Mouse (Mus musculus): ENCODE measurements around the gene Irf9. TPM values are rescaled to one million over a fixed set of nuclear protein-coding genes. Genes with fewer than 3 reads are reported as not detected.

Gene Irf9
- polyA plus RNA-seq, 1 experiment: 20.3 TPM

GRCm38 (mm10) chr14:55591331-55591891 is 12.0 kb upstream of the Irf9 start, which contains the start of gene Rnf31:
TSS of gene Rnf31 (plus strand) at chr14:55591708.
- no peaks in the 10 kb centered on the region for H3K27me3 ChIP-seq (ENCODE audit: control insufficient read depth, insufficient read depth, low read length)
- H3K4me3 ChIP-seq (replicated peaks; ENCODE audit: insufficient read depth, low read depth, low read length): peak within 1 kb of the TSS; percentile 89
- H3K4me1 ChIP-seq (ENCODE audit: control insufficient read depth, insufficient read depth, low read length): no peaks in the 10 kb centered on the region
- H3K27ac ChIP-seq (ENCODE audit: insufficient read depth, low read length): peak within 1 kb of the TSS; percentile 70
- TF ChIP-seq POLR2A (IDR thresholded peaks at IDR 0.05; ENCODE audit: borderline replicate concordance, insufficient read depth, low read length) (peak; percentile 72), CTCF (IDR thresholded peaks at IDR 0.05; ENCODE audit: borderline replicate concordance, insufficient read depth, low read depth, low read length) (no peak)
- WGBS: under 1% methylated on average over 33 of the region's 33 CpGs
- peak; percentile 92 to 96 for DNase-seq

DNA sequence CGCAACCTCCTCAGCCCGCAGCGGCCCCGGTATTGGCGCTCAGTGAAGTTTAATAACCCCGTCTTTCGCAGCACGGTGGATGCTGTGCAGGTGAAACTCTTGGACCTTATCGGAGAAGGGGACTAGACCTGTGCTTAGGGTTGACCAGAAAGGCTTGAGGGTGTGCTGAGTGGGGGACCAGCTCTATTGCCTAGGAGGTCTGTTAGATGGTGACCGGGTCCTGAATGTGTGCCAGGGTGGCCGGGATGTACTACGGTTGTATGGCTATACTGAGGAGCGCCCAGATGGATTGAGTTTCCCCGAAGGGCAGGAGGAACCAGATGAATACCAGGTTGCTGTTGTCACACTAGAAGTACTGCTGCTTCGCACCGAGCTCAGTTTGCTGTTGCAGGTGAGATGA is 11.1 kb upstream of the Irf9 start:
- Histone ChIP-seq H3K4me1 (ENCODE audit: control insufficient read depth, insufficient read depth, low read length) (no peaks in the 10 kb centered on the region), H3K27me3 (ENCODE audit: control insufficient read depth, insufficient read depth, low read length) (no peaks in the 10 kb centered on the region), H3K27ac (ENCODE audit: insufficient read depth, low read length) (no peak overlapping the region), H3K4me3 (replicated peaks; ENCODE audit: insufficient read depth, low read depth, low read length) (peak overlapping the region; percentile 89)
- 2% methylated on average over 16 of the region's 16 CpGs for WGBS
- TF ChIP-seq POLR2A (IDR thresholded peaks at IDR 0.05; ENCODE audit: borderline replicate concordance, insufficient read depth, low read length) (no peak), CTCF (IDR thresholded peaks at IDR 0.05; ENCODE audit: borderline replicate concordance, insufficient read depth, low read depth, low read length) (no peak)
- peak; percentile 37 to 42 for DNase-seq

DNA sequence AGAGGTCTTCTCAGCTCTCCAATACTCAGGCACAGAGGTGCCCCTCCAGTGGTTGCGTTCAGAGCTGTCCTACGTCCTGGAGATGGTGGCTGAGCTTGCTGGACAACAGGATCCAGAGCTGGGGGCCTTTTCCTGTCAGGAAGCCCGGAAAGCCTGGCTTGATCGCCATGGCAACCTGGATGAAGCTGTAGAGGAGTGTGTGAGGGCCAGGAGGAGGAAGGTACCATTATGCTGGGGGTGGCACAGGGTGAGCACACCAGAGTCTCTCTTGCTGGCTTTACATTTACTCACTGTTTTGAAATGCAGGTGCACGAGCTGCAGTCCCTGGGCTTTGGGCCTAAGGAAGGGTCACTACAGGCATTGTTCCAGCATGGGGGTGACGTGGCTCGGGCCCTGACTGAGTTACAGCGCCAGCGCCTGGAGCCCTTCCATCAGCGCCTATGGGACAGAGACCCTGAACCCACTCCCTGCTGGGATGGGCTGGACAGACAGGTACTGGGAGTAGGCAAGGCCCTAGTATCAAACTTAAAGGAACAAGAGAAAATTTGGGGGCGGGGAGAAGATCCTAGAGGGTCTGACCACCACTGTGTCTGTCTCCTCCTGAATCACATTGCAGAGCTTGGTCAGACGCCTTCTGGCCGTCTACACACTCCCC is 7.2 kb upstream of the Irf9 start:
- H3K4me1 ChIP-seq (ENCODE audit: control insufficient read depth, insufficient read depth, low read length): no peaks in the 10 kb centered on the region
- no peaks in the 10 kb centered on the region for H3K27me3 ChIP-seq (ENCODE audit: control insufficient read depth, insufficient read depth, low read length)
- TF ChIP-seq POLR2A (IDR thresholded peaks at IDR 0.05; ENCODE audit: borderline replicate concordance, insufficient read depth, low read length): no peak
- TF ChIP-seq CTCF (IDR thresholded peaks at IDR 0.05; ENCODE audit: borderline replicate concordance, insufficient read depth, low read depth, low read length): no peak
- no peak overlapping the region for H3K4me3 ChIP-seq (replicated peaks; ENCODE audit: insufficient read depth, low read depth, low read length)
- DNase-seq: no peak
- WGBS: 39% methylated on average over 13 of the region's 13 CpGs
- no peak overlapping the region for H3K27ac ChIP-seq (ENCODE audit: insufficient read depth, low read length)

DNA sequence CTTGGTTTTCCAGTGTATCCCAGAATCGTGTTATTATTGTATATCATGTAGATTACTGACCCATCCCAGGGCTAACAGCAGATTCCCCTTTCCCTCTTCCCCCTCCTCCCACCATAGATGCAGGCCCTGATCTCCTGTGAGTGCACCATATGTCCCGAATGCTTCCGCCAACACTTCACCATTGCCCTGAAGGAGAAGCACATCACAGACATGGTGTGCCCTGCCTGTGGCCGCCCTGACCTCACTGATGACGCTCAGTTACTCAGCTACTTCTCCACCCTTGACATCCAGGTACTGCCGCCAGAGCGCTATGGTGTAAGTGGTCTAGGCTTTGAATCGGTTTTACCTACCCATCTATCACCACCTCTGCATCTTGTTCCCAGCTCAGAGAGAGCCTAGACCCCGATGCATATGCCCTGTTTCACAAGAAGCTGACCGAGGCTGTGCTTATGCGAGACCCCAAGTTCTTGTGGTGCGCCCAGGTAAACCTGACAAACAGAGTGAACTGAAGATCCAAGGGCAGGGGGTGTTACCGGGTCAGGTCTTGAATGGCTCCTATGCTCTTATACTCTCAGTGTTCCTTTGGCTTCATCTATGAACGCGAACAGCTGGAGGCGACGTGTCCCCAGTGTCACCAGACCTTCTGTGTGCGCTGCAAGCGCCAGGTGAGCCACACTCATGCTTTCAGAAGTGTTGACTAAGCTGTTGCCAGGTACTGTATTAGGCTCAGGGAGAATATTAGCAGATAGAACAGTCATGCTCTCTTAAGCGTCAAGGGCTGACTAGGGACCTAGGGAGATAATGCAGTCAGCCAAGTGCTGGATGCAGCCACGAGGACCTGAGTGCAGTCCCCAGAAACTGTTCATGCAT is 4.6 kb upstream of the Irf9 start:
- TF ChIP-seq POLR2A (IDR thresholded peaks at IDR 0.05; ENCODE audit: borderline replicate concordance, insufficient read depth, low read length): no peak
- no peak for TF ChIP-seq CTCF (IDR thresholded peaks at IDR 0.05; ENCODE audit: borderline replicate concordance, insufficient read depth, low read depth, low read length)
- no peak overlapping the region for H3K27ac ChIP-seq (ENCODE audit: insufficient read depth, low read length)
- 88% methylated on average over 21 of the region's 21 CpGs for WGBS
- H3K27me3 ChIP-seq (ENCODE audit: control insufficient read depth, insufficient read depth, low read length): no peaks in the 10 kb centered on the region
- DNase-seq: no peak
- no peak overlapping the region for H3K4me3 ChIP-seq (replicated peaks; ENCODE audit: insufficient read depth, low read depth, low read length)
- H3K4me1 ChIP-seq (ENCODE audit: control insufficient read depth, insufficient read depth, low read length): 0 out of 2 replicates have a peak, but pooled peaks cover 3% of the 10 kb centered on the region

- DNase-seq: peak; percentile 83 to 84
- H3K4me3 ChIP-seq (replicated peaks; ENCODE audit: insufficient read depth, low read depth, low read length): peak overlapping the region; percentile 55
- no peaks in the 10 kb centered on the region for H3K27me3 ChIP-seq (ENCODE audit: control insufficient read depth, insufficient read depth, low read length)
- 0 out of 2 replicates have a peak overlapping the region, but pooled peaks have one; percentile 5 for H3K27ac ChIP-seq (ENCODE audit: insufficient read depth, low read length)
- peaks cover 4% of the 10 kb centered on the region; the same call in 1 of the 2 replicates for H3K4me1 ChIP-seq (ENCODE audit: control insufficient read depth, insufficient read depth, low read length)
- TF ChIP-seq CTCF (IDR thresholded peaks at IDR 0.05; ENCODE audit: borderline replicate concordance, insufficient read depth, low read depth, low read length) (peak; percentile 92), POLR2A (IDR thresholded peaks at IDR 0.05; ENCODE audit: borderline replicate concordance, insufficient read depth, low read length) (peak; percentile 25; the same call in 1 of the 2 replicates)
- WGBS: 17% methylated on average over 19 of the region's 19 CpGs
Measured at GRCm38 (mm10) chr14:55603633-55604576, 534 bp downstream of the Irf9 start.

GRCm38 (mm10) chr14:55604823-55605222 is 1.5 kb downstream of the Irf9 start:
- WGBS: 89% methylated on average over 11 of the region's 11 CpGs
- Histone ChIP-seq H3K27me3 (ENCODE audit: control insufficient read depth, insufficient read depth, low read length) (no peaks in the 10 kb centered on the region), H3K4me1 (ENCODE audit: control insufficient read depth, insufficient read depth, low read length) (peaks cover 4% of the 10 kb centered on the region; the same call in 1 of the 2 replicates), H3K27ac (ENCODE audit: insufficient read depth, low read length) (no peak overlapping the region), H3K4me3 (replicated peaks; ENCODE audit: insufficient read depth, low read depth, low read length) (no peak overlapping the region)
- DNase-seq: no peak
- no peak for TF ChIP-seq CTCF (IDR thresholded peaks at IDR 0.05; ENCODE audit: borderline replicate concordance, insufficient read depth, low read depth, low read length)
- no peak for TF ChIP-seq POLR2A (IDR thresholded peaks at IDR 0.05; ENCODE audit: borderline replicate concordance, insufficient read depth, low read length)
